Mouse (Mus musculus) left cerebral cortex, postnatal 25 days (tissue): Measurements from ENCODE around the gene Tmem63c. TPM values are rescaled to one million over a fixed set of nuclear protein-coding genes. Genes with fewer than 3 reads are reported as not detected.

Source experiments
- DNase-seq, 2 experiments: peaks; one replicate each; pipeline ENCODE4 v3.0.0; 2022; ENCODE audit warnings: low spot score in 2 of 2, mixed read lengths in 1 of 2
- intact Hi-C: fragments of 180-260 bp; cut with DNase I; formaldehyde crosslinking; loops from one replicate; pipeline ENCODE4 v1.15.1; 2025
- total RNA-seq, 2 experiments: library from RNA; stranded (reverse); gene quantifications; 2 replicates each; pipeline ENCODE4 v1.2.3; 2021

Tmem63c gene
- total RNA-seq, 2 experiments from 2014 or later, result 42.0 to 45.8 TPM

GRCm38 (mm10) chr12:87040857-87041256, 19.7 kb downstream of the Tmem63c start:
- peak; percentile 42 to 90 for DNase-seq
- intact Hi-C loops, result loop anchor here (2.0 kb wide), 1 partner anchor 54 kb away; no protein-coding TSS in a partner anchor

GRCm38 (mm10) chr12:87042456-87042855, 21.3 kb downstream of the Tmem63c start:
- no peak for DNase-seq
- intact Hi-C loops, result loop anchor here (2.0 kb wide), 1 partner anchor 16 kb away; no protein-coding TSS in a partner anchor

GRCm38 (mm10) chr12:87043221-87043620, 22.1 kb downstream of the Tmem63c start:
- DNase-seq, result peak; percentile 56 to 86
- intact Hi-C loops, result loop anchor here (2.0 kb wide), 1 partner anchor 16 kb away; no protein-coding TSS in a partner anchor

GRCm38 (mm10) chr12:87044711-87045110, 23.6 kb downstream of the Tmem63c start:
- intact Hi-C loops, result no loop called here
- DNase-seq, result peak; percentile 47 to 90

- intact Hi-C loops, result no loop called here
- DNase-seq, result no peak
Measured at GRCm38 (mm10) chr12:87047536-87047935, 26.4 kb downstream of the Tmem63c start.

GRCm38 (mm10) chr12:87052661-87053321, 31.7 kb downstream of the Tmem63c start:
- peak; percentile 88 to 93 for DNase-seq
- intact Hi-C loops, result loop anchor here (2.0 to 5.0 kb wide), 4 partner anchors 35 to 284 kb away; no protein-coding TSS in a partner anchor

GRCm38 (mm10) chr12:87054873-87055272, 33.7 kb downstream of the Tmem63c start:
- intact Hi-C loops, result loop anchor here (5.0 kb wide), 2 partner anchors 38 to 73 kb away; no protein-coding TSS in a partner anchor
- no peak for DNase-seq

- DNase-seq, result no peak
- intact Hi-C loops, result no loop called here
Measured at GRCm38 (mm10) chr12:87057066-87057465, 35.9 kb downstream of the Tmem63c start.

- intact Hi-C loops, result no loop called here
- DNase-seq, result peak in 1 of 2 experiments; percentile 33
Measured at GRCm38 (mm10) chr12:87065446-87065845, 44.3 kb downstream of the Tmem63c start.

GRCm38 (mm10) chr12:87066429-87066828, 45.3 kb downstream of the Tmem63c start:
- intact Hi-C loops, result no loop called here
- peak; percentile 17 to 36 for DNase-seq

- intact Hi-C loops, result no loop called here
Measured at GRCm38 (mm10) chr12:87070520-87070919, 49.4 kb downstream of the Tmem63c start.

GRCm38 (mm10) chr12:87076610-87077009, 55.5 kb downstream of the Tmem63c start:
- no peak for DNase-seq
- intact Hi-C loops, result no loop called here

More at GRCm38 (mm10) chr12:87070520-87070919, 49.4 kb downstream of the Tmem63c start:
- no peak for DNase-seq

GRCm38 (mm10) chr12:87082797-87083196, 61.7 kb downstream of the Tmem63c start:
- DNase-seq, result no peak
- intact Hi-C loops, result no loop called here

GRCm38 (mm10) chr12:87087236-87087635, 66.1 kb downstream of the Tmem63c start:
- intact Hi-C loops, result no loop called here
- no peak for DNase-seq

GRCm38 (mm10) chr12:87088331-87088730, 67.2 kb downstream of the Tmem63c start:
- no peak for DNase-seq
- intact Hi-C loops, result no loop called here

GRCm38 (mm10) chr12:87089255-87089654, 68.1 kb downstream of the Tmem63c start:
- no peak for DNase-seq
- intact Hi-C loops, result no loop called here

- intact Hi-C loops, result no loop called here
- no peak for DNase-seq
Measured at GRCm38 (mm10) chr12:87089701-87090100, 68.6 kb downstream of the Tmem63c start.

GRCm38 (mm10) chr12:87091916-87092315, 70.8 kb downstream of the Tmem63c start:
- no peak for DNase-seq
- intact Hi-C loops, result no loop called here

GRCm38 (mm10) chr12:87093249-87093648, 72.1 kb downstream of the Tmem63c start:
- intact Hi-C loops, result no loop called here
- peak in 1 of 2 experiments; percentile 18 for DNase-seq

- DNase-seq, result peak; percentile 27 to 61
- intact Hi-C loops, result no loop called here
Measured at GRCm38 (mm10) chr12:87093671-87094070, 72.5 kb downstream of the Tmem63c start.

- intact Hi-C loops, result no loop called here
- DNase-seq, result no peak
Measured at GRCm38 (mm10) chr12:87100331-87100730, 79.2 kb downstream of the Tmem63c start.
